ENCODE assay signal across 9 mouse cellular contexts in genomic region chr12:27083645-27084550, GRCm38 (mm10).
DNase-seq lines count a peak whose midpoint lies in the region; ATAC-seq lines count a peak whose summit lies in the region.
"Had no signal": no experiment of that assay in that cellular context is flagged by ENCODE, and none has a peak within 500 bp of the region (broad histone marks: within the 10 kb centered on the region; RNA-seq: fewer than 3 reads in every experiment).

No protein-coding gene starts in this region.

- H3K9ac ChIP-seq in embryonic facial prominence, embryonic 14.5 days (ENCODE audit: low read depth, low read length): no peak overlapping the region
- H3K9ac ChIP-seq in hindbrain, embryonic 16.5 days (ENCODE audit: low read depth, low read length): 0 out of 2 replicates have a peak overlapping the region, but pooled peaks have one; percentile 28
- H3K9ac ChIP-seq in heart, embryonic 11.5 days (ENCODE audit: low read depth, low read length): no peak overlapping the region

- WGBS in embryonic facial prominence, embryonic 14.5 days: 31% methylated on average over 4 of the region's 4 CpGs
- 10% methylated on average over 4 of the region's 4 CpGs for WGBS in hindbrain, embryonic 16.5 days
- 17% methylated on average over 4 of the region's 4 CpGs for WGBS in heart, embryonic 11.5 days (ENCODE audit: insufficient replicate concordance)

- H3K27ac ChIP-seq in embryonic facial prominence, embryonic 14.5 days (replicated peaks; ENCODE audit: low read depth, low read length): no peak overlapping the region
- H3K27ac ChIP-seq in hindbrain, embryonic 16.5 days (ENCODE audit: low read depth, low read length): peak overlapping the region; percentile 75
- no peak overlapping the region for H3K27ac ChIP-seq in heart, embryonic 11.5 days (ENCODE audit: low read depth, low read length)
- H3K27ac ChIP-seq: heart, adult 2 months had no signal

- no peaks in the 10 kb centered on the region for H3K9me3 ChIP-seq in embryonic facial prominence, embryonic 14.5 days (ENCODE audit: control insufficient read depth, low read length)
- H3K9me3 ChIP-seq in hindbrain, embryonic 16.5 days (ENCODE audit: control insufficient read depth, low read length): no peaks in the 10 kb centered on the region
- no peaks in the 10 kb centered on the region for H3K9me3 ChIP-seq in heart, embryonic 11.5 days (replicated peaks; ENCODE audit: control insufficient read depth, low read length)

- no peak for ATAC-seq in embryonic facial prominence, embryonic 14.5 days (ENCODE audit: low read depth)
- peak; percentile 43; the same call in 1 of the 2 replicates for ATAC-seq in hindbrain, embryonic 16.5 days
- no peak for ATAC-seq in heart, embryonic 11.5 days (replicated peaks; ENCODE audit: insufficient number of reproducible peaks, low FRiP score, low TSS enrichment)
- ATAC-seq in activated CD4-positive, CD25-positive, alpha-beta regulatory T cell, adult 4 months: no peak
- ATAC-seq: inflammation-experienced regulatory T-cells, adult 6 months had no signal

- no peaks in the 10 kb centered on the region for H3K27me3 ChIP-seq in embryonic facial prominence, embryonic 14.5 days (replicated peaks; ENCODE audit: control insufficient read depth, insufficient read depth, low read length)
- H3K27me3 ChIP-seq in hindbrain, embryonic 16.5 days (replicated peaks; ENCODE audit: control insufficient read depth, insufficient read depth, low read length): no peaks in the 10 kb centered on the region
- H3K27me3 ChIP-seq in heart, embryonic 11.5 days (ENCODE audit: control insufficient read depth, insufficient read depth, low read length): no peaks in the 10 kb centered on the region

- no peak overlapping the region for H3K4me3 ChIP-seq in embryonic facial prominence, embryonic 14.5 days (ENCODE audit: low read depth, low read length)
- H3K4me3 ChIP-seq in hindbrain, embryonic 16.5 days (ENCODE audit: low read length): no peak overlapping the region
- no peak overlapping the region for H3K4me3 ChIP-seq in heart, embryonic 11.5 days (ENCODE audit: low read depth, low read length)
- H3K4me3 ChIP-seq: heart, adult 2 months had no signal

- H3K4me2 ChIP-seq in embryonic facial prominence, embryonic 14.5 days (ENCODE audit: low read depth, low read length): no peak overlapping the region
- H3K4me2 ChIP-seq in hindbrain, embryonic 16.5 days (ENCODE audit: low read length): no peak overlapping the region
- H3K4me2 ChIP-seq in heart, embryonic 11.5 days: no peak overlapping the region

- H3K4me1 ChIP-seq in embryonic facial prominence, embryonic 14.5 days (ENCODE audit: control insufficient read depth, insufficient read depth, low read length): peaks cover 7% of the 10 kb centered on the region; the same call in 1 of the 2 replicates
- peaks cover 14% of the 10 kb centered on the region for H3K4me1 ChIP-seq in hindbrain, embryonic 16.5 days (ENCODE audit: control insufficient read depth, insufficient read depth, low read depth, low read length)
- H3K4me1 ChIP-seq in heart, embryonic 11.5 days (ENCODE audit: control insufficient read depth, insufficient read depth, low read length): peaks cover 8% of the 10 kb centered on the region

- no peaks in the 10 kb centered on the region for H3K36me3 ChIP-seq in embryonic facial prominence, embryonic 14.5 days (ENCODE audit: control insufficient read depth, insufficient read depth, low read length)
- H3K36me3 ChIP-seq in hindbrain, embryonic 16.5 days (ENCODE audit: control insufficient read depth, insufficient read depth, low read length): no peaks in the 10 kb centered on the region
- H3K36me3 ChIP-seq in heart, embryonic 11.5 days (ENCODE audit: control insufficient read depth, insufficient read depth, low read length): no peaks in the 10 kb centered on the region

- peak; percentile 18 for DNase-seq in MN1 (ENCODE audit: low spot score)
- DNase-seq in embryonic facial prominence, embryonic 14.5 days (ENCODE audit: low spot score): peak; percentile 33
- peak; percentile 30 for DNase-seq in neural tube, embryonic 10.5 days (ENCODE audit: extremely low spot score, low spot score)
- no peak for DNase-seq in adrenal gland, postnatal 25 days
- DNase-seq: heart, adult 2 months had no signal
